Mouse (Mus musculus): ENCODE results near the gene Tfrc. TPM values are rescaled to one million over a fixed set of nuclear protein-coding genes. Genes with fewer than 3 reads are reported as not detected.

Tfrc gene
- polyA plus RNA-seq, 1 experiment from 2014 or later = 59.2 TPM

DNA sequence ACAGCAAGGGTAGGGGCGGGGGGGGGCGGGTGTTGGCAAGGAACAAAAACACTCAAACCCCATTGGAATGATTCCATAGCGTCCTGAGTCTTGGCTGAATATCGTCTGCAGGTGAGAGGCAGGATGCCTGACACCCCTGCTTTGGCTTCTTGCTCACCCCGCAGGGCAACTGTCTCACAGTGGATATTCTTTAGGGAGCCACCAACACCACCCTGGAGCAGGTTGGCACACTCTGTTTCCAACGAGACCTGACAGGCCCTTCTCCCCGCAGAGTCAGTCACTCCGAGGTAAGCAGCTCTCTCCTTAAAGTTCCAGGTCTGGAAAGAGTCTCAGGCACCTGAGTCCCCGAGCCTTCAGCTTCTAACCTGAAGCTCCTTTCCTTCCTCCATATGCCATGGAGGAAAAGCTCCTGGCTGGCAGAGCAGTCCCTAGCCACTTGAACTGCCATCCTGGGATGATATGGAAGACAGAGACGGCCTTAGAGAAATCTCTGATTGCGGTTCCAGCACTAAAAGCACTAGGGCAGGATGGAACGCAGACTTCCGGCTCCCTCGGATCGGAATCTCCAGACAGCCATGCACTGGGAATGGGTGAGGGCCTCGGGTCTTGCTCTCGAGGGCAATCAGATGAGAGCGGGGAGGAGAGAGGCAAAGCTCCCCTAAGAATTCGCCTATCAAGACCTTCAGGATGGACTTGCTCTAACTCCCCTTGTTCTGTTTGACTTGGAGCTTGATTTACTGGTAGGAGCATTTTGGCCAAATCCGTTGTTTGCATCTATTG, 32.9 kb downstream of the Tfrc start:
- no peaks in the 10 kb centered on the region for H3K27me3 ChIP-seq
- no peak overlapping the region for H3K27ac ChIP-seq
- ATAC-seq (ENCODE audit: low FRiP score) = no peak
- H3K4me3 ChIP-seq (replicated peaks) = no peak overlapping the region
- WGBS = 67% methylated on average over 18 of the region's 20 CpGs
- H3K36me3 ChIP-seq (replicated peaks) = no peaks in the 10 kb centered on the region
- H3K4me2 ChIP-seq = no peak overlapping the region
- no peaks in the 10 kb centered on the region for H3K9me3 ChIP-seq
- H3K9ac ChIP-seq = no peak overlapping the region
- H3K4me1 ChIP-seq = peaks cover 32% of the 10 kb centered on the region

GRCm38 (mm10) chr16:32642280-32642679, 33.6 kb downstream of the Tfrc start:
- H3K4me1 ChIP-seq = peaks cover 35% of the 10 kb centered on the region
- no peak for ATAC-seq (ENCODE audit: low FRiP score)
- H3K9ac ChIP-seq = no peak overlapping the region
- no peaks in the 10 kb centered on the region for H3K9me3 ChIP-seq
- no peak overlapping the region for H3K27ac ChIP-seq
- H3K36me3 ChIP-seq (replicated peaks) = no peaks in the 10 kb centered on the region
- no peak overlapping the region for H3K4me3 ChIP-seq (replicated peaks)
- no peaks in the 10 kb centered on the region for H3K27me3 ChIP-seq
- 46% methylated on average over 13 of the region's 13 CpGs for WGBS
- no peak overlapping the region for H3K4me2 ChIP-seq

- no peaks in the 10 kb centered on the region for H3K27me3 ChIP-seq
- H3K4me3 ChIP-seq (replicated peaks) = peak within 1 kb of the TSS; percentile 90
- H3K4me1 ChIP-seq = peaks cover 30% of the 10 kb centered on the region
- under 1% methylated on average over 33 of the region's 40 CpGs for WGBS
- peak within 1 kb of the TSS; percentile 91 for H3K27ac ChIP-seq
- H3K36me3 ChIP-seq (replicated peaks) = no peaks in the 10 kb centered on the region
- no peaks in the 10 kb centered on the region for H3K9me3 ChIP-seq
- peak within 1 kb of the TSS; percentile 95 for H3K9ac ChIP-seq
- peak within 1 kb of the TSS; percentile 79 for H3K4me2 ChIP-seq
- peak; percentile 92 for ATAC-seq (ENCODE audit: low FRiP score)
These were observed 34.9 kb downstream of the Tfrc start, which contains the start of gene Tnk2 for GRCm38 (mm10) chr16:32643661-32644061. Tnk2 (plus strand) TSS chr16:32643874.

GRCm38 (mm10) chr16:32644069-32644800, 35.5 kb downstream of the Tfrc start:
- under 1% methylated on average over 61 of the region's 82 CpGs for WGBS
- ATAC-seq (ENCODE audit: low FRiP score) = peak; percentile 81
- no peaks in the 10 kb centered on the region for H3K9me3 ChIP-seq
- peaks cover 29% of the 10 kb centered on the region for H3K4me1 ChIP-seq
- H3K27ac ChIP-seq = peak overlapping the region; percentile 91
- peak overlapping the region; percentile 79 for H3K4me2 ChIP-seq
- H3K36me3 ChIP-seq (replicated peaks) = no peaks in the 10 kb centered on the region
- H3K4me3 ChIP-seq (replicated peaks) = peak overlapping the region; percentile 90
- peak overlapping the region; percentile 95 for H3K9ac ChIP-seq
- no peaks in the 10 kb centered on the region for H3K27me3 ChIP-seq

GRCm38 (mm10) chr16:32644801-32645170, 36.1 kb downstream of the Tfrc start:
- Histone ChIP-seq H3K27me3 (no peaks in the 10 kb centered on the region), H3K9me3 (no peaks in the 10 kb centered on the region), H3K4me3 (replicated peaks) (peak overlapping the region; percentile 90), H3K27ac (peak overlapping the region; percentile 91), H3K9ac (peak overlapping the region; percentile 95), H3K4me1 (peaks cover 29% of the 10 kb centered on the region), H3K4me2 (peak overlapping the region; percentile 79), H3K36me3 (replicated peaks) (no peaks in the 10 kb centered on the region)
- WGBS = 12% methylated on average over 12 of the region's 12 CpGs
- peak; percentile 24; the same call in 1 of the 2 replicates for ATAC-seq (ENCODE audit: low FRiP score)

GRCm38 (mm10) chr16:32645361-32645914, 36.7 kb downstream of the Tfrc start:
- H3K27me3 ChIP-seq = no peaks in the 10 kb centered on the region
- peak overlapping the region; percentile 95 for H3K9ac ChIP-seq
- no peak overlapping the region for H3K27ac ChIP-seq
- no peak for ATAC-seq (ENCODE audit: low FRiP score)
- WGBS = 24% methylated on average over 14 of the region's 14 CpGs
- H3K36me3 ChIP-seq (replicated peaks) = no peaks in the 10 kb centered on the region
- peak overlapping the region; percentile 90 for H3K4me3 ChIP-seq (replicated peaks)
- H3K4me2 ChIP-seq = peak overlapping the region; percentile 79
- peaks cover 29% of the 10 kb centered on the region for H3K4me1 ChIP-seq
- H3K9me3 ChIP-seq = no peaks in the 10 kb centered on the region

DNA sequence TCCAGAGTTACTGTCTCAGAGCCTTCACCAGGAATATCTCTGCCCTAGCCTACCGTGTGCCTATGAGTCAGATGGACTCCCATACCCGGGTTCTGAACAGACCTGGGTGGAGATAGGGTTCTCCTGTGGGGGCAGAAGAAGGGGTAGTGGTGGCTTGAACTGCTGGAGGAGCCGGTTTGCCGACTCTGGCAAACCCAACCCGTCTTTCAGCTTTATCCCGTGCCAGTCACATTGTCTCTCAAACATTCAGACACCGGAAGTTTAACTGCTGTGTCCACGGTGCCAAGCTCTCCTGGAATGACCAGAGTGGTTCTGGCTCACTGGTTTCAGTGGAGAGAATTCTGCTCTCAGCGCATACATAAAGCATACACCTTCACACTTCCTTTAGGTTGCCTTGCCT, 37.3 kb downstream of the Tfrc start:
- peaks cover 29% of the 10 kb centered on the region for H3K4me1 ChIP-seq
- no peaks in the 10 kb centered on the region for H3K36me3 ChIP-seq (replicated peaks)
- H3K4me2 ChIP-seq = peak overlapping the region; percentile 79
- peak overlapping the region; percentile 95; the same call in 1 of the 2 replicates for H3K9ac ChIP-seq
- 91% methylated on average over 9 of the region's 9 CpGs for WGBS
- no peak for ATAC-seq (ENCODE audit: low FRiP score)
- peak overlapping the region; percentile 90 for H3K4me3 ChIP-seq (replicated peaks)
- no peak overlapping the region for H3K27ac ChIP-seq
- no peaks in the 10 kb centered on the region for H3K27me3 ChIP-seq
- no peaks in the 10 kb centered on the region for H3K9me3 ChIP-seq

- no peak for ATAC-seq (ENCODE audit: low FRiP score)
- H3K9ac ChIP-seq = no peak overlapping the region
- no peak overlapping the region for H3K4me2 ChIP-seq
- H3K4me1 ChIP-seq = peaks cover 23% of the 10 kb centered on the region
- H3K27ac ChIP-seq = no peak overlapping the region
- H3K36me3 ChIP-seq (replicated peaks) = no peaks in the 10 kb centered on the region
- H3K4me3 ChIP-seq (replicated peaks) = no peak overlapping the region
- no peaks in the 10 kb centered on the region for H3K9me3 ChIP-seq
- H3K27me3 ChIP-seq = no peaks in the 10 kb centered on the region
These were observed 39.0 kb downstream of the Tfrc start for GRCm38 (mm10) chr16:32647712-32648111.

- H3K9ac ChIP-seq = no peak overlapping the region
- peaks cover 21% of the 10 kb centered on the region for H3K4me1 ChIP-seq
- H3K36me3 ChIP-seq (replicated peaks) = no peaks in the 10 kb centered on the region
- no peak for ATAC-seq (ENCODE audit: low FRiP score)
- H3K9me3 ChIP-seq = no peaks in the 10 kb centered on the region
- H3K4me3 ChIP-seq (replicated peaks) = no peak overlapping the region
- no peak overlapping the region for H3K4me2 ChIP-seq
- H3K27me3 ChIP-seq = no peaks in the 10 kb centered on the region
- H3K27ac ChIP-seq = no peak overlapping the region
These were observed 41.7 kb downstream of the Tfrc start for GRCm38 (mm10) chr16:32650461-32650860.

DNA sequence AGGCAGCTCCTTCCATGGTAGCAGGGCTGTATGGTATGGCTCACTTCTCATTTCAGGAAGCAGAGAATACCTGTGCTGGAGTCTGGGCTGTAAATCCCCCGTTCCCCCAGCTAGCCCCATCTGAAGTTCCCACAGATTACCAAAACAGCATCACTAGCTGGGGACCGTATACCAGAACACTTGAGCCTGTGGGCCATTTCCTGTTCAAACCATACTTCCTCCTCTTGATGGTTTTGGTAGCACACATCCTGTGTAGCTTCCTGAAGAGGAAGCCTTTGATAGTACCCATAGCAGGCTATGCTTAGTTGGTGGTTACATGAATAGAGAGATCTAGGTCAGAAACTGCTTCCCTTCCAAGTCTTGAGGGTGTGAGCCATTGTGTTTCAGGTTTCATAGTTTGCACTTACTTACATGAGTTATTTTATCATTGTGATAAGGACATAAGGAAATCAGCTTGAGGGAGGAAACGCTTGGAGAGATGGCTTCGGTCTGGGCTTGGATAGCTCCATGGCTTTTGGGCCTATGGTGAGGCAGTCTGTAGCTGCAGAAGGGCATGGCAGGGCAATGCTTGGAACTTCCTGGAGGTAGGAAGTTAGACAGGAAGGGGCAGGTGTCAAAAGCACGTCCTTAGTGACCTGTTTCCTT, 42.4 kb downstream of the Tfrc start:
- Histone ChIP-seq H3K27me3 (no peaks in the 10 kb centered on the region), H3K9me3 (no peaks in the 10 kb centered on the region), H3K4me1 (peaks cover 15% of the 10 kb centered on the region), H3K9ac (no peak overlapping the region), H3K27ac (no peak overlapping the region), H3K4me3 (replicated peaks) (no peak overlapping the region), H3K36me3 (replicated peaks) (no peaks in the 10 kb centered on the region), H3K4me2 (no peak overlapping the region)
- no peak for ATAC-seq (ENCODE audit: low FRiP score)
- WGBS = 92% methylated on average over 5 of the region's 5 CpGs

DNA sequence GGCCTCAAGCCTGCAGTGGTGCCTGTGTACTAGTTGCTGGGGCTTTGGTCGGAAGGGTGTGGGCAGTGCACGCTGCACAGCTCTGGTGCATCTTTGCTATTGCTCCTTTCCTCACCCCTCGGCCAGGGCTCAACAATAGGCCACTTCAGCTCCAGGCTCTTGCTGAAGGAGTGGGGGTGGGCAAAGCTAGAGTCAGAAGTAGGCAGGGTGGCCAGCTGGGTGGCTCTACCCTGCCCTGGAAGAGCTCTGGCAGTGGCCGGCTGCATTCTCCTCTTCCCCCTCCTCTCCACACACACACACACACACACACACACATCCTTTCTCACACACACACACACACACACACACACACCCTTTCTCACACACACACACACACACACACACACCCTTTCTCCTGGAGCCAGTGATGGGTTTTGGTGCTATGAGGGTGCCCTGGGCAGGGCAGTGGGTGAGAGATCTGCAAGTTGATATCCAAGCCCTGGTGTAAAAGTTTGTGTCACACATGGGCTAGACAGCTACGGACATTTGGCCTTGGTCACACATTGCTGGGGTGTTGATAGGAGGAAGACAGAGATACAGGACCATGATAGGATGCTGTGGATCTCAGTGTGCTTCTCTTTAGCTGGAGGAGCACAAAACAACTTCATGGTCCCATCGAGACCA, 45.5 kb downstream of the Tfrc start:
- ATAC-seq (ENCODE audit: low FRiP score) = no peak
- Histone ChIP-seq H3K27me3 (no peaks in the 10 kb centered on the region), H3K36me3 (replicated peaks) (no peaks in the 10 kb centered on the region), H3K9ac (no peak overlapping the region), H3K27ac (no peak overlapping the region), H3K4me1 (peaks cover 19% of the 10 kb centered on the region), H3K4me3 (replicated peaks) (no peak overlapping the region), H3K4me2 (no peak overlapping the region), H3K9me3 (no peaks in the 10 kb centered on the region)
- WGBS = 78% methylated on average over 6 of the region's 6 CpGs

GRCm38 (mm10) chr16:32655534-32655933, 46.8 kb downstream of the Tfrc start:
- no peak overlapping the region for H3K4me2 ChIP-seq
- H3K9me3 ChIP-seq = no peaks in the 10 kb centered on the region
- no peak overlapping the region for H3K27ac ChIP-seq
- WGBS = 95% methylated on average over 4 of the region's 4 CpGs
- H3K36me3 ChIP-seq (replicated peaks) = no peaks in the 10 kb centered on the region
- H3K4me1 ChIP-seq = peaks cover 32% of the 10 kb centered on the region
- ATAC-seq (ENCODE audit: low FRiP score) = no peak
- no peaks in the 10 kb centered on the region for H3K27me3 ChIP-seq
- no peak overlapping the region for H3K4me3 ChIP-seq (replicated peaks)
- no peak overlapping the region for H3K9ac ChIP-seq
